Mouse (Mus musculus): ENCODE measurements around the gene Rtl10. TPM values are rescaled to one million over a fixed set of nuclear protein-coding genes. Genes with fewer than 3 reads are reported as not detected.

Gene Rtl10
- polyA plus RNA-seq, 1 experiment from 2014 or later: 1.7 TPM

DNA sequence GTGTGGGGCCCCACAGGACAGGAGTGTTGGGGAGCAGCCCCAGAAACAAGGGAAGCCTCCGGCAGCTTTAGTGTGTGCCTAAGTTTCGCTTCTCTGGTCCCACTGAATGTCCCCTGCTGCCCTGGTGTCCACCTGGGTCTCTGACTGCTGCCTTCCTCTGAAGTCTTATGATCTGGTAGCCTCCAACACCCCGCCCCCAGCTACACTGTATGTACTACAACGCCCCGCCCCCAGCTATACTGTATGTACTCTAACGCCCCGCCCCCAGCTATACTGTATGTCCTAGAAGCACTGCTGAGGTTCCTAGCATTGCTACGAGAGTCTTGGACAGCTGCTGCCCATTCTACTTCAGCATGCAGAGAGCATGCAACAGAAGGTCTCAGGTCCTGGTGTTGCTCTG lies 25.7 kb upstream of the Rtl10 start:
- Histone ChIP-seq H3K27me3 (ENCODE audit: control insufficient read depth, insufficient read depth, low read length) (no peaks in the 10 kb centered on the region), H3K27ac (ENCODE audit: low read depth, low read length) (no peak overlapping the region), H3K4me2 (ENCODE audit: low read depth) (no peak overlapping the region), H3K4me3 (ENCODE audit: low read depth, low read length) (no peak overlapping the region), H3K36me3 (ENCODE audit: control insufficient read depth, insufficient read depth, low read length) (no peaks in the 10 kb centered on the region; the same call in 1 of the 2 replicates), H3K9me3 (ENCODE audit: control insufficient read depth, low read length) (no peaks in the 10 kb centered on the region), H3K4me1 (ENCODE audit: control insufficient read depth, insufficient read depth, low read length) (no peaks in the 10 kb centered on the region), H3K9ac (ENCODE audit: low read length) (no peak overlapping the region)
- ATAC-seq (ENCODE audit: insufficient read depth, low FRiP score, low TSS enrichment) (no peak), DNase-seq (ENCODE audit: low spot score) (no peak)
- 95% methylated on average over 8 of the region's 8 CpGs for WGBS

DNA sequence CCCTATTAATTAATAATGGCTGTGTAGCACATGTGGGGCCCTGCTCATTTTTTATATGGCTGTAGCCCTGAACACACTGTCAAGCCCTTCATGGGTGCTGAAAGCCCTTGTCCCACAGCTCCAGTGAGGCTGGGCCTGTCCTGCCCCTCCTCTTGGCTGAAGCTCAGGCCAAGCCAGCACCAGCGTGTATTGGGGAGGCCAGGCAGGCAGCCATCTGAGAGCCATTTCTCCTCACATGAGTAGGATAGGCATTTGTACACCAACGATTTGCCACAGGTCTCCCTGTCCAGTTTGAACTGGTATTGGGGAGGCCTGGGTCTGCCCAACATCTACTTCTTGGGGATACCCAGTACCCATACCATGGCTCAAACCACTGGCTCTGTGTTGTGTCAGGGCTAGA lies 24.7 kb upstream of the Rtl10 start:
- no peaks in the 10 kb centered on the region for H3K4me1 ChIP-seq (ENCODE audit: control insufficient read depth, insufficient read depth, low read length)
- WGBS: 82% methylated on average over 2 of the region's 2 CpGs
- no peak overlapping the region for H3K4me2 ChIP-seq (ENCODE audit: low read depth)
- ATAC-seq (ENCODE audit: insufficient read depth, low FRiP score, low TSS enrichment) (no peak), DNase-seq (ENCODE audit: low spot score) (no peak)
- H3K27me3 ChIP-seq (ENCODE audit: control insufficient read depth, insufficient read depth, low read length): no peaks in the 10 kb centered on the region
- no peaks in the 10 kb centered on the region; the same call in 1 of the 2 replicates for H3K36me3 ChIP-seq (ENCODE audit: control insufficient read depth, insufficient read depth, low read length)
- H3K9ac ChIP-seq (ENCODE audit: low read length): no peak overlapping the region
- no peaks in the 10 kb centered on the region for H3K9me3 ChIP-seq (ENCODE audit: control insufficient read depth, low read length)
- no peak overlapping the region for H3K4me3 ChIP-seq (ENCODE audit: low read depth, low read length)
- H3K27ac ChIP-seq (ENCODE audit: low read depth, low read length): no peak overlapping the region

DNA sequence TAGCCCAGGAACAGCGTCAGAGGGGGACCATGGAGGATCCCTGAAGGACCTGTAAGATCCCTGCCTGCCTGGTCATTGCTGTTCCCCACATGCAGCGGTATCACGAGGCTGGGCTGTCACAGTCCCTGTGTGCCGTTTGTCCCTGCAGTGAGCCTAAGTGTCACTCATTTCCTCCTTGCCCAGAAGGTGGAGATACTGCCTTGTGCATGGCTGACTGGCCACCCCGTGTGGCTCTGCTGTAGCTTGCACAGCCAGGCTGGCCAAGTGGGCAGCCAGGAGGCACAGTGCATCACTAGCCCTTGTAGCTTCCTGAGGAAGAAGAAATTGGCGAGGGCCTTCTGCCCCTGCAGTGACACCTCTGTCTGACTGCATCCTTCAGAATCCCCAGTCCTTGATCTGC lies 20.7 kb upstream of the Rtl10 start:
- Histone ChIP-seq H3K4me3 (ENCODE audit: low read depth, low read length) (no peak overlapping the region), H3K27ac (ENCODE audit: low read depth, low read length) (no peak overlapping the region), H3K27me3 (ENCODE audit: control insufficient read depth, insufficient read depth, low read length) (no peaks in the 10 kb centered on the region), H3K36me3 (ENCODE audit: control insufficient read depth, insufficient read depth, low read length) (no peaks in the 10 kb centered on the region; the same call in 1 of the 2 replicates), H3K9ac (ENCODE audit: low read length) (no peak overlapping the region), H3K9me3 (ENCODE audit: control insufficient read depth, low read length) (no peaks in the 10 kb centered on the region), H3K4me1 (ENCODE audit: control insufficient read depth, insufficient read depth, low read length) (no peaks in the 10 kb centered on the region), H3K4me2 (ENCODE audit: low read depth) (no peak overlapping the region)
- DNase-seq (ENCODE audit: low spot score) (no peak), ATAC-seq (ENCODE audit: insufficient read depth, low FRiP score, low TSS enrichment) (no peak)
- WGBS: 65% methylated on average over 6 of the region's 6 CpGs

DNA sequence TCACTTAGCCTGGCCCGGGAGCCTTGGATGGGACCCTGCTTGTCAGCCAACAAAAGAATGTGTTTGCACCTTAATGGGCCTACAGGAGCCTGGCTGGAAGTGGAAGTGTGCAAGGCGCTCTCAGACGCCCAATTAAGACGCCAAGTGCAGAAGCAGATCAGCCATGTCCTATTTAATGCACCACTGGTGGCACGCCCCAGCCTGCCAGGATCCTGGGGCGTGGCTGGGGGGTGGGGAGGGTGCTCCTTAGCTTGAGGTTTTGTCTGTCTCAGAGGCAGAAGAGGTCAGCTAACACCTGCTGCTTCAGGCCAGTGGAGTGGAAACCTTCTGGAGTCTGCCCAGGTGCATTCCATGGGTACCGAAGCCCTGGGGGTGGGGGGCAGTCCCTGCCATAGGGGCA lies 19.0 kb upstream of the Rtl10 start:
- no peak overlapping the region for H3K4me2 ChIP-seq (ENCODE audit: low read depth)
- no peaks in the 10 kb centered on the region; the same call in 1 of the 2 replicates for H3K36me3 ChIP-seq (ENCODE audit: control insufficient read depth, insufficient read depth, low read length)
- H3K4me1 ChIP-seq (ENCODE audit: control insufficient read depth, insufficient read depth, low read length): peaks cover 5% of the 10 kb centered on the region
- 51% methylated on average over 7 of the region's 7 CpGs for WGBS
- no peak overlapping the region for H3K27ac ChIP-seq (ENCODE audit: low read depth, low read length)
- no peak for ATAC-seq (ENCODE audit: insufficient read depth, low FRiP score, low TSS enrichment)
- H3K4me3 ChIP-seq (ENCODE audit: low read depth, low read length): no peak overlapping the region
- no peak for DNase-seq (ENCODE audit: low spot score)
- no peak overlapping the region for H3K9ac ChIP-seq (ENCODE audit: low read length)
- no peaks in the 10 kb centered on the region for H3K27me3 ChIP-seq (ENCODE audit: control insufficient read depth, insufficient read depth, low read length)
- H3K9me3 ChIP-seq (ENCODE audit: control insufficient read depth, low read length): no peaks in the 10 kb centered on the region

DNA sequence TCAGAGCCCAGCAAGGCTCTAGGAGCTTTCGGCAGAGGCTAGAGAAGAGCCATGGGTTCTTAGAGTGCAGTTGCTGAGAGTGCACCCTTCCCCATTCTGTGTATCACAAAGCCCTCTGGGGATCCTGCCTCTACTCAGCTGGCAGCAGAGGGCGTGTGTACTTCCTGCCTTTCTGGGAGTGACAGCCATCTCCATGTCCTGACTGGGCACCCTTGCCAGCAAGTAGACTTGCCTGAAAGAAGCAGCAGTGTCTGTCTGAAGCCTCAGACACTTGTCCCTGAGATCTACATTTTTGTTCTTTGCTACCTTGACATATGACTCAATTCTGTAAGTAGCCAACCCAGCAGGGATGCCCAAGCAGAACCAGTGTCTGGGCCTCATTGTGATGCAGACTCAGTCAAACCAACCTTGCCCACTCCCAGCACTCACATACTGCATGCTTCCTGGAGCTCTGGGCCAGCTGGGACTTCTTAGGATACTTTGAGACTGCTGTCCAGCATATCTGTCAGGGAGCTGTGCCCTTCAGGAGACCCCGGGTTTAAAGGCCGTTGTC lies 17.7 kb upstream of the Rtl10 start:
- no peak overlapping the region for H3K9ac ChIP-seq (ENCODE audit: low read length)
- H3K27ac ChIP-seq (ENCODE audit: low read depth, low read length): no peak overlapping the region
- peaks cover 8% of the 10 kb centered on the region for H3K4me1 ChIP-seq (ENCODE audit: control insufficient read depth, insufficient read depth, low read length)
- H3K4me2 ChIP-seq (ENCODE audit: low read depth): no peak overlapping the region
- 75% methylated on average over 4 of the region's 4 CpGs for WGBS
- H3K27me3 ChIP-seq (ENCODE audit: control insufficient read depth, insufficient read depth, low read length): no peaks in the 10 kb centered on the region
- ATAC-seq (ENCODE audit: insufficient read depth, low FRiP score, low TSS enrichment) (no peak), DNase-seq (ENCODE audit: low spot score) (no peak)
- no peaks in the 10 kb centered on the region; the same call in 1 of the 2 replicates for H3K36me3 ChIP-seq (ENCODE audit: control insufficient read depth, insufficient read depth, low read length)
- H3K4me3 ChIP-seq (ENCODE audit: low read depth, low read length): no peak overlapping the region
- no peaks in the 10 kb centered on the region for H3K9me3 ChIP-seq (ENCODE audit: control insufficient read depth, low read length)

DNA sequence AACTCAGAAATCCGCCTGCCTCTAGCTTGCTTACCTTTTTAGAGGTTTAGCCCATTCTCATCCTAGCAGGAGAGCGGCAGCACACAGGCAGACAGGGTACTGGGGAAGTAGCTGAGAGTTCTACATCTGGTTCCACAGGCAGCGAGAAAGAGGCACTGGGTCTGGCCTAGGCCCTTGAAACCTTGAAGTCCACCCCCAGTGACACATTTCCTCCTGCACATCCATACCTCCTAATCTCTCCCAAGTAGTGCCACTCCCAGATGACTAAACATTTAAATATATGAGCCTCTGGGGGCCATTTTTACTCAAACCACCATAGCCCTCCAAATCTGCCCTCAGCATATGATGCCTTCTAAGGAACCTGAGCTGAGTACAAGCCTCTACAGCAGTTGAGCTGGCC lies 16.3 kb upstream of the Rtl10 start:
- no peaks in the 10 kb centered on the region; the same call in 1 of the 2 replicates for H3K36me3 ChIP-seq (ENCODE audit: control insufficient read depth, insufficient read depth, low read length)
- ATAC-seq (ENCODE audit: insufficient read depth, low FRiP score, low TSS enrichment): no peak
- H3K9me3 ChIP-seq (ENCODE audit: control insufficient read depth, low read length): no peaks in the 10 kb centered on the region

DNA sequence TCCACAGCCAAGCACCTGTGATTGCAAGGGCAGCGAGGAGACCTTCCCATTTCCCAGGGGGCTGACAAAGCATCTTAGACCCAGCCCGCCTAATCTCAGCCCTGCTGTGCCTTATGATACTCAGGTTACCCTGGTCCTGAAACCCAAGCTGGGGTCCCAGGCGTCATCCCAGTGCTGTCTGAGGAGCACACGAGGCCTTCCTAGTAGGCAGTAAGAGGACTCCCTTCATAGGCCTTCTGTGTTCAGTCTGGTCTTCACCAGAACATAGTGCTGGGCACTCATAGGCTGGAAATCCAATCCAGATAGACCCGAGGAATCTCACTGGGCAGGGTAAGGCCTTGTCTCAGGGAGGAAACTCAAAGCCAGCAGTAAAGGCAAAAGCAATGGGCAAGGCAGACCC lies 14.9 kb upstream of the Rtl10 start:
- Histone ChIP-seq H3K36me3 (ENCODE audit: control insufficient read depth, insufficient read depth, low read length) (no peaks in the 10 kb centered on the region), H3K9ac (ENCODE audit: low read length) (no peak overlapping the region), H3K9me3 (ENCODE audit: control insufficient read depth, low read length) (no peaks in the 10 kb centered on the region), H3K4me3 (ENCODE audit: low read depth, low read length) (no peak overlapping the region), H3K27me3 (ENCODE audit: control insufficient read depth, insufficient read depth, low read length) (no peaks in the 10 kb centered on the region), H3K27ac (ENCODE audit: low read depth, low read length) (no peak overlapping the region), H3K4me1 (ENCODE audit: control insufficient read depth, insufficient read depth, low read length) (peaks cover 8% of the 10 kb centered on the region), H3K4me2 (ENCODE audit: low read depth) (no peak overlapping the region)
- WGBS: 70% methylated on average over 5 of the region's 5 CpGs
- DNase-seq (ENCODE audit: low spot score) (no peak), ATAC-seq (ENCODE audit: insufficient read depth, low FRiP score, low TSS enrichment) (no peak)

More for the DNA sequence above, 16.3 kb upstream of the Rtl10 start:
- no peak for DNase-seq (ENCODE audit: low spot score)
- Histone ChIP-seq H3K27ac (ENCODE audit: low read depth, low read length) (no peak overlapping the region), H3K4me2 (ENCODE audit: low read depth) (no peak overlapping the region), H3K4me1 (ENCODE audit: control insufficient read depth, insufficient read depth, low read length) (peaks cover 8% of the 10 kb centered on the region), H3K9ac (ENCODE audit: low read length) (no peak overlapping the region), H3K27me3 (ENCODE audit: control insufficient read depth, insufficient read depth, low read length) (no peaks in the 10 kb centered on the region), H3K4me3 (ENCODE audit: low read depth, low read length) (no peak overlapping the region)
- WGBS: 80% methylated on average over 3 of the region's 3 CpGs

DNA sequence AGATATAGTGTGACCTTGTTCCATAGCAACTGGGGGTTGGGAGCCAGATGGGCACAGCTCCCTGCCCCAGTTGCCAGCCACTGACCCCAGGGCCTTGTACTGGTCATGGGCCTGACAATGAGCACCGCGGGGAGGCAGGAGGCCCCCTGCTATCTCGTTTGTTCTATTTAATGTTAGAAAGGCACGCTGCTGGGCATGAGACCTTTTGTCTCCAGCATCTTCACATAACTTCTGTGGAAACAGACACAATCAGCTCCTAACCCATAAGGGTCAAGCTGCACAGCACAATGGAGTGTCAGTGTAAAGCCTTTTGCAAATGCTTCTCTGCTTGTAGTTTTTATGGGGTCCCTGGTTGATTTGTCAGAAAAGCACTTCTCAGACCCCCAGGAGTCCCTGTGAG lies 14.3 kb upstream of the Rtl10 start:
- no peak overlapping the region for H3K4me2 ChIP-seq (ENCODE audit: low read depth)
- H3K9me3 ChIP-seq (ENCODE audit: control insufficient read depth, low read length): no peaks in the 10 kb centered on the region
- no peak overlapping the region; the same call in 1 of the 2 replicates for H3K27ac ChIP-seq (ENCODE audit: low read depth, low read length)
- WGBS: 12% methylated on average over 4 of the region's 4 CpGs
- DNase-seq (ENCODE audit: low spot score) (no peak), ATAC-seq (ENCODE audit: insufficient read depth, low FRiP score, low TSS enrichment) (no peak)
- no peak overlapping the region for H3K4me3 ChIP-seq (ENCODE audit: low read depth, low read length)
- H3K36me3 ChIP-seq (ENCODE audit: control insufficient read depth, insufficient read depth, low read length): no peaks in the 10 kb centered on the region
- peaks cover 8% of the 10 kb centered on the region for H3K4me1 ChIP-seq (ENCODE audit: control insufficient read depth, insufficient read depth, low read length)
- no peak overlapping the region for H3K9ac ChIP-seq (ENCODE audit: low read length)
- no peaks in the 10 kb centered on the region for H3K27me3 ChIP-seq (ENCODE audit: control insufficient read depth, insufficient read depth, low read length)

DNA sequence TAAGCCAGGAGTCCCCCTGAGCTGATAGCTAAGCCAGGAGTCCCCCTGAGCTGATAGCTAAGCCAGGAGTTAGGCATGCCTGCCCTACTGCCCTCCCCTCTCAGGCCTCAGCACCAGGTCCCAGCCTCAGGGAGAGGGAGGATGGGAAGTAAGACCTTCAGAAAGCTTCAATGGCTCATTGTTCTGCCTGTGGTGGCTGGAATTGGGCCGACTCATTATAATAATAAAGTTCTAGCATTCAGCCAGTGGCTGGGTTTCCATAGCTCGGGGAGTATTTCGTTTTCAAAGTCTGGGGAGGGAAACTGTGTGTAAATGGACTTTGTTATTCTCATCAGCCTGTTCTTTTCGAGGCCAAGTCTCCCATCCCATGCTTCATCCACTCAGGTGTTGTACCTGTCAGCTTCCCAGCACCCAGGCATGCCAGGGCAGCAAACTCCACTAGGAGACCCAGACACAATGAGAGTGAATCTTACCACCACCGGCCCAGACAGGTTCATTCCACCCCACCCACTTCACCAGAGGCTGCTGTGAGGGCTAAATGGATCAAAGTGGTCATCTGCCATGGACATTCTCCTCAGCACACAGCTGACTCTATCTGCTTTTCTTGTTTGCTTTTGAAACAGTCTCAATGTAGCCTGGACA lies 13.8 kb upstream of the Rtl10 start:
- Histone ChIP-seq H3K27me3 (ENCODE audit: control insufficient read depth, insufficient read depth, low read length) (no peaks in the 10 kb centered on the region), H3K4me1 (ENCODE audit: control insufficient read depth, insufficient read depth, low read length) (peaks cover 8% of the 10 kb centered on the region), H3K4me2 (ENCODE audit: low read depth) (no peak overlapping the region), H3K27ac (ENCODE audit: low read depth, low read length) (no peak overlapping the region; the same call in 1 of the 2 replicates), H3K9ac (ENCODE audit: low read length) (no peak overlapping the region), H3K9me3 (ENCODE audit: control insufficient read depth, low read length) (no peaks in the 10 kb centered on the region), H3K4me3 (ENCODE audit: low read depth, low read length) (no peak overlapping the region), H3K36me3 (ENCODE audit: control insufficient read depth, insufficient read depth, low read length) (no peaks in the 10 kb centered on the region)
- no peak for ATAC-seq (ENCODE audit: insufficient read depth, low FRiP score, low TSS enrichment)
- WGBS: 33% methylated on average over 5 of the region's 5 CpGs
- no peak for DNase-seq (ENCODE audit: low spot score)
